Mouse (Mus musculus): ENCODE data around the gene Hepacam2.
"Not testable (repeated sequence)": the region's sequence is repeated elsewhere in the genome, so short reads cannot be mapped to it uniquely, and the experiment has no call there.

The Hepacam2 gene

GRCm38 (mm10) chr6:3463026-3463425, 35.1 kb downstream of the Hepacam2 start:
- no peak for DNase-seq

DNA sequence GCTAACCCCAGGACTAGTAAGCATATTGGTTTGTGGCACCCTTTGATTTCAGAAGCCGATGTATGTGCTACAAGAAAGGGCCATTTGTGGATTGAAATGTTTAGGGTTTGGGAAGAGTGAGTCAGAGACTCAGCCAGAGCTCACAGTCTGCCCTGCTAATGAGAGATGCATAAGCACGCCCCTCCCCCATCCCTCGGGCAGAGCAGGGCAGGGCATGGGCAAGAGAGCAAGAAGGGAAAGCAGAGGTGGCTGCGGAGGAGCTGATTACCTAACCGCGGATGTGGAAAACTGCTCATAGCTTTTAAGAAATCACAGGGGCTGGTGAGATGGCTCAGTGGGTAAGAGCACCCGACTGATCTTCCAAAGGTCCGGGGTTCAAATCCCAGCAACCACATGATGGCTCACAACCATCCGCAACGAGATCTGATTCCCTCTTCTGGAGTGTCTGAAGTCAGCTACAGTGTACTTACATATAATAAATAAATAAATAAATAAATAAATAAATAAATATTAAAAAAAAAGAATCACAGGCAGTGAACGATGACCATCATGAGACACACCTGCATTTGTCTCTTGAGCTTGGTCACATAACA, 42.1 kb downstream of the Hepacam2 start:
- DNase-seq, result no peak

DNA sequence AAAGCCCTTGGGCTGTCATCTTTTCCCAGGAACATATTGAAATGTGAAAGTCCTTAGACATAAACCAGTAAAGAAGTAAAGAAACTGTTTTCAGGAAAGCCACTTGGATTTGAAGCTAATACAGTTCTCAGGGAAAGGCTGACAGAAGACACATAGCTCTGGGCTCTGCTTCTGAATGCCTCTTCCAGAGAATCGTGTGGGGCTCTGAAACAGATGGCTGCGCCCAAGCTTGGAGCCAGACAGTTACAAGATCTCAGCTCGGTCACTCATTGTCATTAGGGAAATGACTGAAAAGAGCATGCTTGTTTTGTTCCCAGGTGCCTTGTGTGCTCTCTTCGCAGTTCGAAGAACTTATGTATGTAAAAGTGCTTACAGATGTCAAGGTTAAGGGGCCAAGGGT, 43.7 kb downstream of the Hepacam2 start:
- no peak for DNase-seq

DNA sequence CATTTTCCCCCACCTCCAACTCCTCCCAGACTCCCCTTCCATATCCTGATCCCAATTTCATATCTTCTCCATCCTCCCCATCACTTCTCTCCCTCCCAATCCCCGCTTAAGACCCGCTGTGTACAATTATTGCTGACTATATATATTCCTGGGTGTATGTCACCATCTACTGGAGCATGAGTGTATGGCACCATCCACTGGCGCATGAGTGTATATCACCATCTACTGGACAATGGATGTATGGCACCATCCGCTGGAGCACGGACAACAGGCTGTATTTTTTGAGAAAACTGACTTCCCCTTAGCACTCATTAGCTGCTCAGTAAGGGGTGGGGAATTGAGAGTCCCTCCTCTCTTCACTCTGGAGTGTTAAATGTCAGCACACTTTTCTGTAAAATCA, 50.7 kb downstream of the Hepacam2 start:
- peak; percentile 66 for DNase-seq

DNA sequence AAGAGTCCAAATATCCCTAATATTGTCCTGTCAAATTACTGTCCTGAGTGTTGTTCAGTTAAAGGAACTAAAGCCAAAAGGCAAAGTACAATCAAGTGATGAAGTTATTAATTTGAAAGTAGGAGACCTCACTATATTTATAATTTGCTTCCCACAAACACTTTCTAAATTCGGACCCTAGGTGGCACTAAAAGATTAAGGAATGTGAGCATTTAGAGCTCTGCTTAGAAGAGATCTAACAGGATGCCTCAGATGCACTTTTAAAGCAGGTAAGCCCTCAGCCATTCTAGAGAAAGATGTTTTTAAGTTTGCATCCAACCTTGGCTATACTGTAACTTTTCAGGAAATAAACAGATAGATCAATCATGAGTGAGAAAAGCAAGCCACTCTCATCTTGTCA, 54.2 kb downstream of the Hepacam2 start:
- no peak for DNase-seq

DNA sequence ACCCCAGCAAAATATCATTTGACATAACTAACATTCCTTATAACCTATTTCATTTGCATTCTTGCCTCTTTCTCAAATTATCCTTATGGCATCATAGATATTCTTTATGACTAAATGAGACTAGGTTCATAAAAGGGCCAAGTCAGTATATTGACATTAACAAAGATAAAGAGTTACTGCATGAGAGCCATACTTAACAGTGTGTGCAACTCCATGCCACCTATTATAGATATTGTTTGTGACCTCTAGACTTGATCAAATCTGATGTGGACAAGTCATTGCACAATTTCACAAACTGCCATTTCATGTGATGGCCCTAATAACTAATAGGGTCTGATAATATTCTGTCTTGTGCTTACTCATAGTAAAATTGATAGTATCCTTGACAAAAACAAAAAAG, 62.0 kb downstream of the Hepacam2 start:
- DNase-seq, result no peak

DNA sequence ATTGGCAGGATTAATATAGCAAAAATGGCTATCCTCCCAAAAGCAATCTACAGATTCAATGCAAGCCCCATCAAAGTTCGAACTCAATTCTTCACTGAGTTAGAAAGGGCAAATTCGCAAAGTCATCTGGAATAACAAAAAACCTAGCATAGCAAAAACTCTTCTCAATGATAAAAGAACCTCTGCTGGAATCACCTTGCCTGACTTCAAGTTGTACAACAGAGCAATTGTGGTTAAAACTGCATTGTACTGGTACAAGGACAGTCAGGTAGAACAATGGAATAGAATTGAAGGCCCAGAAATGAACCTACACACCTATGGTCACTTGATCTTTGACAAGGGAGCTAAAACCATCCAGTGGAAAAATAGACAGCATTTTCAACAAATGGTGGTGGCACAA, 67.1 kb downstream of the Hepacam2 start:
- DNase-seq, result not testable (repeated sequence)

DNA sequence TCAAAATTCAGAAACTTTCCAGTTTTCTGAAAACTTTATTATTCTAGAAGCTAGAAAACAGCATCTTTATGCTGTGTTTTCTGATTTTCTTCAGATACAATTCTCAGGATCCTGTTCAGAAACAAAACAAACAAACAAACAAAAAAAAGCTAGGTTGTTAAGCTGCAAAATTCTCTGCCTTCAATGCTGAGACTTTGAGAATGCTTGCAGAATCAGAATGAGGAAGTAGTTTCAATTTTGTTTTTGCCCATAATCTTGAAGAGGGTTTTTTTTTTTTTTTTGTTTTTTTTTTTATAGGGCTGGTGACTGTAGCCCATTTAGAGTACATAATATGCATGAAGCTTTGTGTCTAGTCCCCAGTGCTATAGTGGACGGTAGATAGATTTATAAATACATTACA, 71.1 kb downstream of the Hepacam2 start:
- no peak for DNase-seq

DNA sequence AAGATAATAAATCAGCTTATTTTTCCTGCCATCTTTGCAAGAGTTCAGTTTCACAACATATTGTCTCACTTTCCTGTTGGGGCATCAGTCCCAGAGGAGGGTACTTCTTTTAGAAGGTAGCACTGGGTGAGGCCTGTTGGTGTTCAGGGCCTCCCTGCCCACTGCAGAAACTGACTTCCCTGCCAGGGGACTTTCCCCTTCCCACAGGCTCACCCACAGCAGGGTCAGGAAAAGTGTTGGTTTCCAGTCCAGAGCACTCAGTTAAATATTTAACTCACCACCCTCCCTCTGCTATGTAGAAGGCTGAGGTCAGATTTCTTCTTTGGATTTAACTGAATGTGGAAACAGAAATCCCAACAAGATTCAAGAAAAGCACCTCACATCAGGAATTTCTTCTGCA, 72.8 kb downstream of the Hepacam2 start:
- DNase-seq, result not testable (repeated sequence)

DNA sequence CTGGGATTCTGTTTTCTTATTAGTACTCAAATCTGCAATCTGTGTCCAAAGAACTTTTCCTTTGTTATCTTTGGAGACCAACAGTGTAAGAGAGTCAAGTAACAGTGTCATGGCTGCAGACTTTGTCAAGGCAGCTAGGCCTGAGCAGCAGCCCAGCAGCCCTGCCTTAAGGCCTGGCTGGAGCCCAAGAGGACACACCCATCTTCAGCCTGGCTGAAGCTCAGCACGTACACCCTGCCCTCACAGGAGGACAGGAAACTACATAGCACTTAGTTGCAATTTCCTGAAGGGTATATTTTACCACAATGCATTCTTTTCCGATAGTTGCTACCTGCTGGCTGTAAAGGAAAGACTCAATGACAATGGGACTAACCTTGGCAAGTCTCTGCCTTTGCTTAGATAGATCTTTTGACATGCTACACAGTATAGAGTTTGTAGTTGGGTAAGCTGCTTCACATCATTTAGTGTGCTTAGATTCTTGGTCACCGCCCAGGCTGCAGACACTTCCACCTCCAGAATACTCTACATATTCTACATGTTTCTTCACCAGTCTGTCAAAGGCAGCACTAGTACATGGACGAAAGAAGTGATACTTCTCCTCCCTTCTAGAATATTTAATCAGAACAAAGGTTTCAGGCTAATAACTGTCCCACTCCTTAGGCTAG, 73.4 kb downstream of the Hepacam2 start:
- DNase-seq, result not testable (repeated sequence)

All from layer of hippocampus, adult 9-11 months (tissue).